8 mouse cellular contexts compared by ENCODE assay signal in the genomic region with DNA sequence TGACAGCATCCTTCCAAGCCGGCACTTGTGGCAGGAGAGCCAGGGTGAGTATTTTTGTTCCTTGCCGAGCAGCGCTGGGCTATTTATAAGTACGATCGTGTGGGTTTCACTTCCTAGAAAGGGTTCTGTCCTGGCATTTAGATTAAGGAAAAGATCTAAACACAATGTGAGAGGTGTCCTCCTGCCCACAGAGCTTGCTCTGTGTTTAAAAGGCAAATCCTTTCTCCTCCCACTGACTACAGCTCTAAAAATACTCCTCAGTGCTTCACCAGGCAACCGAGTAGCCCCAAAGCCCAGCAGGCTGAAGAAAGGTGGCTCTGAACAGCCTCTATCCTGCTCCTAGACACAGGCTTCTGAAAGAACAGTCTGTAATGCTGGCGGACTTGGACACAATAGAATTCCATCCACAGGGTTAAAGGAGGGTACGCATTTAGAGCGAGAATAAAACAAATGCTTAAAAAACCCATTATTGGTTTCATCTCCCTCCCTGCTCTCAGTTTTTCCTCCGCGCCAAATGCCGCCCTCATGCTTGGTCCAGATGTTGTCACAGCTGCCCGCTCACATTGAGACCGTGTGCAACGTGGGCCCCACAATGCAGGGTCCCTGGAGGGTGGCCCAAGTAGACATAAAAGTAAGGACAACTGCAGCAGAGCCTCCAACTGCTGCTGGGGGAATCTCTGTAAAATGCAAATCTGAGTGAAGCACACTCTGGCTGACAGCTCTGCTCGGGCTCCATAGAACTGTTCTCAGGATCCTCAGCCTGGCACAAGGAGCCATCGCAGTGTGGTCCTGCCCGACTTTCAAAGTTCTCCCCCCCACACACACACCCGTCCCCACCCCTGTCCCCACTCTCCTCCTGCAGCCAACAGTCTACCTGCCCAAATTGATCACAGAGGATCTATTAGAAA.
DNase-seq lines count a peak whose midpoint lies in the region; ATAC-seq lines count a peak whose summit lies in the region.

No protein-coding gene starts in this region.

- intact Hi-C loops in left cerebral cortex, postnatal 14 days (cut with DNase I): loop anchor here (10.0 kb wide), 1 partner anchor 328 kb away; no protein-coding TSS in a partner anchor

- no peak overlapping the region for H3K9ac ChIP-seq in lung, embryonic 16.5 days (ENCODE audit: low read length)

- H3K4me2 ChIP-seq in lung, embryonic 16.5 days (ENCODE audit: low read depth, low read length): peak overlapping the region; percentile 1; the same call in 1 of the 2 replicates

- no peaks in the 10 kb centered on the region for H3K36me3 ChIP-seq in lung, embryonic 16.5 days (ENCODE audit: control insufficient read depth, insufficient read depth, low read length)

- peaks cover 6% of the 10 kb centered on the region for H3K27me3 ChIP-seq in lung, embryonic 16.5 days (ENCODE audit: control insufficient read depth, insufficient read depth, low read depth, low read length)

- H3K27ac ChIP-seq in lung, embryonic 16.5 days (ENCODE audit: low read length): no peak overlapping the region

- WGBS in lung, embryonic 16.5 days: 49% methylated on average over 19 of the region's 19 CpGs

- no peak for DNase-seq in lung, postnatal 14 days
- DNase-seq in frontal cortex, adult 2 months (ENCODE audit: extremely low spot score in 1 of 2, low spot score in 1 of 2): peak; percentile 41 to 56
- DNase-seq in left cerebral cortex, postnatal 14 days (ENCODE audit: low spot score in 2 of 2): peak; percentile 30 to 60
- DNase-seq in right cerebral cortex, postnatal 36 days (ENCODE audit: low spot score in 2 of 2): peak; percentile 9 to 43
- DNase-seq in urinary bladder, postnatal 14 days (ENCODE audit: low spot score): no peak
- DNase-seq in retina, postnatal 1 day: no peak

- no peaks in the 10 kb centered on the region for H3K9me3 ChIP-seq in lung, embryonic 16.5 days (ENCODE audit: control insufficient read depth, low read length)

- ATAC-seq in lung, embryonic 16.5 days (ENCODE audit: low read depth): 0 out of 2 replicates have a peak, but pooled peaks have one; percentile 20
- ATAC-seq in megakaryocyte-erythroid progenitor cell, adult 5-6 weeks (replicated peaks; ENCODE audit: low FRiP score, low TSS enrichment, poor library complexity, severe bottlenecking): no peak

- no peak overlapping the region for H3K4me3 ChIP-seq in lung, embryonic 16.5 days (ENCODE audit: low read length)

- 0 out of 2 replicates have a peak, but pooled peaks cover 2% of the 10 kb centered on the region for H3K4me1 ChIP-seq in lung, embryonic 16.5 days (replicated peaks; ENCODE audit: control insufficient read depth, insufficient read depth, low read length)

Comparison
In these comparisons a context has a peak if more than half of its experiments do, and no peak if none do; other contexts are left out.
1. DNase-seq: peak in frontal cortex, adult 2 months (2 of 2), left cerebral cortex, postnatal 14 days (2 of 2) and right cerebral cortex, postnatal 36 days (2 of 2); none in lung, postnatal 14 days (single experiment), urinary bladder, postnatal 14 days (single experiment) and retina, postnatal 1 day (single experiment).